Mouse (Mus musculus) layer of hippocampus, adult 18-20 months (tissue): ENCODE measurements around the gene Rxrb. TPM values are rescaled to one million over a fixed set of nuclear protein-coding genes. Genes with fewer than 3 reads are reported as not detected.
"Not testable (repeated sequence)": the region's sequence is repeated elsewhere in the genome, so short reads cannot be mapped to it uniquely, and the experiment has no call there.

Experiments used
- DNase-seq, 2 experiments: peaks; one replicate each; pipeline ENCODE4 v3.0.0; 2022; ENCODE audit warnings: low spot score in 2 of 2
- long read RNA-seq: library from polyadenylated mRNA; stranded (forward); transcript quantifications from one replicate; pipeline ENCODE4 v2.0.0, GENCODE M21; 2021
- total RNA-seq, 2 experiments: library from RNA; stranded (reverse); gene quantifications; 2 replicates each; pipeline ENCODE4 v1.2.3; 2021

Rxrb gene
- 10 to 100 TPM; 77.1 to 85.8 TPM for total RNA-seq
- long read RNA-seq, transcript Rxrb-202 (10 exons, 2,283 nt) = minor isoform, 10 of 148 reads
- long read RNA-seq, transcript Rxrb-207 (10 exons, 2,577 nt) = minor isoform, 54 of 148 reads
- long read RNA-seq, transcript Rxrb-201 (10 exons, 2,627 nt) = major isoform, 61 of 148 reads
- long read RNA-seq, partial matches to known transcripts = 6 of 148 reads
- long read RNA-seq, other reads (novel, unspliced or antisense) = 14 of 148 reads

- peak; percentile 97 to 98 for DNase-seq
Observed at GRCm38 (mm10) chr17:34031465-34032173, at the start of gene Rxrb, which contains the start of gene Slc39a7. Gene Rxrb, plus strand, starts transcription at chr17:34031812. Gene Slc39a7, minus strand, starts transcription at chr17:34031682.

- DNase-seq = peak in 1 of 2 experiments; percentile 62
Observed at GRCm38 (mm10) chr17:33982136-33982535, 49.5 kb upstream of the Rxrb start.

- peak in 1 of 2 experiments; percentile 55 for DNase-seq
Observed at GRCm38 (mm10) chr17:33991788-33992664, 39.6 kb upstream of the Rxrb start.

- DNase-seq = no peak
Observed at GRCm38 (mm10) chr17:33994959-33995358, 36.7 kb upstream of the Rxrb start.

GRCm38 (mm10) chr17:33995651-33996050 lies 36.0 kb upstream of the Rxrb start:
- no peak for DNase-seq

GRCm38 (mm10) chr17:33997025-33997424 lies 34.6 kb upstream of the Rxrb start:
- DNase-seq = not testable (repeated sequence)

DNA sequence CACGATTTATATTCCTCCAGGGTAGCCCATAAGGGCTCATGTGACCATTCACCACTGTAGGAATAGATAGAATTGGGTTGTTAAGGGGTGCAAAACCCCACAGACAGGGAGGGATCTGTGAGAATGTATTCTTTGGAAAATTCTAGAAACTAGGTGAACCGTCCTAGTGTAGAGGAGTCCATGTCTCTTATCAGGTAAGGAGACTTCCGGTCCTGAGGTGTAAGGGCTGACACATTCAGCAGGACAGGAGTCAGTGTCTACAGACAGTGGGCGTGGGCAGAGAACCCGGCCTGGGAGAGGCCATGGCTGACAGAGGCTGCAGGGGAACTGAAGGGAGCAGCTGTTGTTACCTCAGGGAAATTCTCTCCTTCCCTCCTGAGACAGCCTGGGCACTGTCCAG lies 32.9 kb upstream of the Rxrb start:
- DNase-seq = not testable (repeated sequence)

DNA sequence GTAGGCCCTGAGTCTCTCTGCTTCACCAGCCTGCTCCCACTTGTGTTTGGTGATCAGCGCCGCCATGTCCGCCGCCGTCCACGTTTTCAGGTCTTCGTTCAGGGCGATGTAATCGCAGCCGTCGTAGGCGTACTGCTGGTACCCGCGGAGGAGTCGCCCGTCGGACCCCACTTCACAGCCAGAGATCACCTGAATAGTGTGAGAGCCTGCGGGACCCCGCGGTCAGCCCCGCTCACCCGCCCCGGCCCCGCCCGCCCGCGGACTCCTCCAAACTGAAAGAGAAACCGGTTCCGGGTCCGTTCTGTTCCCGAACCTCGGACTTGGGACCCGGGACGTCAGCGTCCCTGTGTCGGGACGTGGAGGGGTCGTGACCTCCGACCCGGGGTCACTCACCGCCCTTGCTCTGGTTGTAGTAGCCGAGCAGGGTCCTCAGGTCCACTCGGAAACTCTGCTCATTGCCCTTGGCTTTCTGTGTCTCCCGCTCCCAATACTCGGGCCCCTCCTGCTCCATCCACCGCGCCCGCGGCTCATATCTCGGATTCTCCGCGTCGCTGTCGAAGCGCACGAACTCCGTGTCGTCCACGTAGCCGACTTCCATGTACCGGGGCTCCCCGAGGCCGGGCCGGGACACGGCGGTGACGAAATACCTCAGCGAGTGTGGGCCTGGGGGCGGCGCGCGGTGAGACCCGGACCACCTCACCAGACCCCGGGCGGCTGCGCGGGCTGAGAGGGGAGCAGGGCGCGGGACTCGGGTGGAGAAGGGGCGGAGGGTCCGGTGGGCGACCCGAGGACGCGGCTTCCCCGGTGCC lies 32.1 kb upstream of the Rxrb start:
- no peak for DNase-seq

- peak in 1 of 2 experiments; percentile 73 for DNase-seq
Observed at GRCm38 (mm10) chr17:34000150-34000537, 31.5 kb upstream of the Rxrb start, which contains the start of gene H2-K1. Gene H2-K1, minus strand, starts transcription at chr17:34000347.

DNA sequence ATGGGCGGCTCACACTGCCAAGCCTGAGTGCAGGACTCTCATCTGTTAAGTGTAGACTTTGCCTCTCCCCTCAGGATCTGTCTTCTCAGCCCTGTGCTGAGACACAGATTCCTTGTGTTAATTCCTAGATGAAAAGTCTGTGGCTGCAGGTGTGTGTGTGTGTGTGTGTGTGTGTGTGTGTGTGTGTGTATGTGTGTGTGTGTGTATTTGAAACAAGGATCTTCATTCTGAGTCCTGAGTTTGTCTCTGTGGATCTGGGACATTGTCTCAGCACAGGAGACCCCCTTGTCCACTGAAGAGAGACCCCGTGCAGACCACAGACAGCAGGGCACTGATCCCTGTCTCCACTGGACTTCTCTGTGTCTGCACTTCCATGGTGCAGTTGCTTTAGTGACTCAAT lies 30.8 kb upstream of the Rxrb start:
- not testable (repeated sequence) for DNase-seq

DNA sequence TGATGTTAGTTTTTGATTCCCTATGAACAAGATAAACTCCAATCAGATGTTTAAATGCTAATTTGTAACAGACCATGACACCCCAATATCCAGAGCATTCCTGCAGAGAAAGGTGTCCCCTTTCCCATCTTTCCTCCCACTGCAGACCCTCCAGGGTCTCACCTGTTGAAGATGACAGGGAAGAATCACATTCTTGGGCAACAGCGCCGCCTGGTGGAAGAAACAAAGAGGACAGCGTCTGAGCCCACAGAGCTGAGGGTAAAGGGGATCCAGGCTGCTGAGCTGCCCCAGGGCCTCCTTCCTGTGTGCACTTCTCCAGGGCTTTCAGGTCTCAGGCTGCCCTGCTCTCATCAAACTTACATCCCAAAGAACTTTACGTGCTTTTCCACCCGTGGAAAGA lies 28.2 kb upstream of the Rxrb start:
- DNase-seq = no peak

DNA sequence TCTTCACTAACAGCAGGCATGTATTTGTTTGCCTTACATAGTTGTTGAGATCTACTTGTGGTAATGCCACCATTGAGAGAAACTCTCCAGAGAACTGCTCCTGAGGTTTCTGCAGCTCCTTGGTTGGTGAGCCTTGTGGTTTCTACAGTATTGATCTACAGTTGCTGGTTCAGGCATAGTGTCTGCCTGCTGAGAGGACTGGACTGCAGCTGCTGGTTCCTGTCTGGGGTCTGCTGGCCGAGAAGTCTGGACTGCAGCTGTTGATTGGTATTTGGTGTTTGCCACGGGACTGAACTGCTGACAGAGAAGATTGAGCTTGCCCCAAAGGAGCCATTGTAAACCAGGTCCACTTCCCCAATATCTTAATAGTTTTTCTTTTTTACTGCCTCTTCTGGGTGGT lies 25.0 kb upstream of the Rxrb start:
- DNase-seq = no peak

DNA sequence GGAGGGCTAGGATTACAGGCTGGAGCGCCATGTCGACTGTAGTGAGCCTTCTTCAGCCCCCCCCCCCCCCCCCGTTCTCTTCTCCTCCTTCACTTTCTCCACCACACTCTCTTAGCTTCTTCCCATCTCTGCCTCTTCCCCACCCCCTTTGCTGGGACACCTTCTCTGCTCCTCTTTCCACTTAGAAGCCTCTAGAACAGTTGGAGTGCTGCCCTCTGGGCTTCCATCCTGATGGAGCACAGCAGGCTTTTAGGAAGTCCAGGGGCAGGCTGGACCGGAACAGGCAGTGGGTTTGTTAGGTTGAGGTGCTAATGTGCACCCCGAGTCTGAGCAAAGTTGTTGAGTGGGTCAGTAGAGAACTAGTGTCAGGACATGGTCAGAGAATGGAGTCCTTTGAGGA lies 21.5 kb upstream of the Rxrb start:
- no peak for DNase-seq

- no peak for DNase-seq
Observed at GRCm38 (mm10) chr17:34013436-34013835, 18.2 kb upstream of the Rxrb start.

DNA sequence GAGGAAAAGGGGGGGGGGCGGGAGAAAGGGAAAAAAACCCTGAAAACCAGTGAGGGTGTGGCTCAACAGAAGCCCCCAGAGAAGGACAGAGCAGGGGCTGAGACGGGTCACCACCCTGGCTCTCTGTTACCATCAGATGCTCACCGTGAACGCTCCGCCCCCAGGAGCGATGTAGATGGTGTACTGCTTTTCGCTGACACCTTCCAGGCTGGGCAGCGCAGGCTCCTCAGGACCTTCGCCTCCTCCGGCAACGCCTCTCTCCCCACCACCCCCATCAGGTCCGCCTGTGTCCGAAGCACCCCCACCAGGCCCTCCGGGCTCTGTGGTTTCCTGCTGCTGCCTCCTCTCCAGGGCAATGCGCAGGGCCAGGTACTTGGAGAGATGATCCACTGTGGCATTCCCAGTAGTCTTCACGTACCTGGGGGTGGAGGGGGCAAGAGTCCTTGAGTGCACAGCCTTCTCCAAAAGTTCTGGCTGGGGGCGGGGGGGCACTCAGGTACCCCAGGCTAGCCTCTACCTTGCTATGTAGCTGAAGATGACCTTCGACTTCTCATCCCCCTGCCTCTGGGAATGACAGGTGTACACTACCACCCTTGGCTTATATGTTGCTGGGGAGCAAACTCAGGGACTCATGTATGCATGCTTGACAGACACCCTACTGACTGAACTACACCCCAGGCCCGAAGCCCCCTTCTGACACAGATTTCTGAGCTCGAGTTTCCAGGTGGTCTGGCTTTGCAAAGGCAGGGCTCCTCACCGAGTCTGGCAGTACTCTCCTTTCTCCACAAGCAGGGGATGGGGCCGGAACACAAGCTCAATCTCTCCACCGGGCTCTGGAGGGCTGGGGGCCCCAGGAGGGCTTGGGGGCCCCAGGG lies 9.8 kb upstream of the Rxrb start:
- no peak for DNase-seq

DNA sequence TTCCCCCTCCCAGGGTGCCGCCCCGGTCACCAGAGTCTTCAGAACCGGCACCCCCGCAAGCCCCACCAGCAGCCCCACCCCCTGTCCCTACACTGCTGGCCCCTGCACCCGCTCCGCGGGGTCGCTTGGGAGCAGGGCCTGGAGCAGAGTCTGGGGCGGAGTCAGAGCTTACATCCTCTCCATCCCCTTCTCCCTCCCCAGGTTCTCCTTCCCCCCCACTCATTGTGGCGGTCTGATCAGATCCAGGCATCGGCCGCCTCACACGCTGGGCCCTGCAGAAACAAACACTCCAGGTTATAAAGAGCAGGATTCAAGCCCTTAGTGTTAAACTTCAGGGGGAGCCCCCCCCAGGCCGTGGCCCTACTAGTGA lies 9.2 kb upstream of the Rxrb start:
- no peak for DNase-seq

- DNase-seq = no peak
Observed at GRCm38 (mm10) chr17:34022987-34023386, 8.6 kb upstream of the Rxrb start.

DNA sequence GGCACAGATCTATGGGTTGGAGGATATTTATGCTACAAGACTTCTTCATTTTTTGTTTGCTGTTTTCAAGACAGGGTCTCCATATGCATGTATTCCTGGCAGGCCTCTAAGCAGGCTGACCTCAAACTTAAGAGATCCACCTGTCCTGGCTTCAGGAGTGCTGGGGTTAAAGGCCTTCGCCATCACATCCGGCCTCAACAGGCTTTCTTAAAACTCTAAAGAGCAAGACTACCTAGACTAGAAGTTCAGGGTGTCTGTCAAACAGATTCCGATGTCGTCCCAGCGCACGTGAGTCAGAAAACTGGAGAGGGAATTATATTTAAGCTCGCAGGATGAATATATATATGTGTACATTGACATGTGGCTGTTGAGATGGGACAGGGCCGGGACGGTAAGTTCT lies 7.9 kb upstream of the Rxrb start:
- DNase-seq = no peak

DNA sequence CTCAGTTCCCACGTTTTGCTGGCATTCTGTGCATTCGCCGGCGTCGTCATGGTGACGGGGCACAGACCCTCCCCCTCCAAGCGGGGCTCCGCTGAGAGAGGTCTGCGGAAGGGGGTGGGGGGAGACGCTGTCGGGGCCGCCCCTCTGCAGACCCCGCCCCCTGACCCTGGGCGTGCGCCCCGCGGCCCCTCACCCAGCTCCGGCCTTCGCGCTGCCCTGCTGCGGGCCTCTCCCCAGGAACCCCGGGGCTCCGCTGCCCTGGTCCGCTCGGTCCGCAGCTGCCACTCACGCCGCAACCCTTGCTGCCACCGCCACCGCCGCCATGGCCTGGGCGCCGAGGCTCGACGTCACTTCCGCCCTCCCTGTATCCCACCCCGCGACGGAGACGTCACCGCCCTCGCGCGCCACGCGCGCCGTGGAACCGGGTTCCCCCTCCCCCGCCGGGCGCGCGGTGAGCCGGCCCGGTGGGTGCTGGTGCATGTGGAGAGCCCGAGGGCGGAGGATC lies 7.2 kb upstream of the Rxrb start, which contains the start of gene Ring1:
Gene Ring1 (minus strand): TSS at position 364 of the 505 bp plus-strand sequence.
- peak; percentile 90 to 91 for DNase-seq
